Mouse (Mus musculus): Measurements from ENCODE around the gene Gm20850. TPM values are rescaled to one million over a fixed set of nuclear protein-coding genes. Genes with fewer than 3 reads are reported as not detected.

The Gm20850 gene
- total RNA-seq (2023) = not detected

GRCm38 (mm10) chrY:75715022-75715421 is at the start of gene Gm20850:
Gene Gm20850, plus strand, starts transcription at chrY:75715322.

